Mouse (Mus musculus) G1E (cell line): ENCODE measurements around the gene Tctex1d2. TPM values are rescaled to one million over a fixed set of nuclear protein-coding genes. Genes with fewer than 3 reads are reported as not detected.

Experiments
- ATAC-seq: 2 replicates; pipeline ENCODE4 v1.8.0; 2016; ENCODE audit warnings: mild to moderate bottlenecking; ENCODE audit not compliant: insufficient number of reproducible peaks, poor library complexity, low FRiP score, severe bottlenecking; ENCODE audit errors: extremely low read depth
- DNase-seq: peaks from one replicate; pipeline ENCODE4 v3.0.0; 2012; ENCODE audit warnings: low spot score
- H3K27me3 ChIP-seq: 2 replicates; pipeline ENCODE4 v1.6.1; 2012; ENCODE audit warnings: mild to moderate bottlenecking, low read length, inconsistent platforms; ENCODE audit not compliant: insufficient read depth
- H3K36me3 ChIP-seq: replicated peaks from 2 replicates; pipeline ENCODE3; 2012; ENCODE audit warnings: mild to moderate bottlenecking, inconsistent platforms
- H3K4me1 ChIP-seq: 2 replicates; pipeline ENCODE4 v1.6.1; 2012; ENCODE audit warnings: low read depth, low read length, inconsistent platforms, mixed read lengths; ENCODE audit not compliant: insufficient read depth
- H3K4me3 ChIP-seq: 2 replicates; pipeline ENCODE4 v1.5.1; 2012; ENCODE audit warnings: low read depth, mild to moderate bottlenecking, inconsistent platforms, low read length, moderate library complexity, mixed read lengths
- H3K9me3 ChIP-seq: replicated peaks from 2 replicates; pipeline ENCODE4 v1.6.1; 2012; ENCODE audit warnings: inconsistent platforms
- CTCF ChIP-seq: IDR thresholded peaks from 2 replicates; pipeline ENCODE4 v1.5.1; 2012; ENCODE audit warnings: low read depth, low read length, inconsistent platforms, mixed read lengths
- GATA1 ChIP-seq: IDR thresholded peaks from 2 replicates; pipeline ENCODE4 v1.6.1; 2012; ENCODE audit warnings: borderline replicate concordance, low read length, inconsistent platforms, mixed read lengths
- GATA2 ChIP-seq: IDR thresholded peaks from 2 replicates; pipeline ENCODE4 v1.6.1; 2012; ENCODE audit warnings: low read depth, low read length, inconsistent platforms, borderline replicate concordance
- POLR2AphosphoS5 ChIP-seq: IDR thresholded peaks from 2 replicates; pipeline ENCODE4 v1.6.1; 2012; ENCODE audit warnings: low read depth, low read length, inconsistent platforms; ENCODE audit not compliant: insufficient replicate concordance
- TAL1 ChIP-seq: conservative IDR thresholded peaks from 2 replicates; pipeline ENCODE4 v1.6.1; 2012; ENCODE audit warnings: low read depth, low read length, inconsistent platforms, mixed read lengths
- polyA plus RNA-seq: library from polyadenylated mRNA; stranded (reverse); fragments of >175 nt; gene quantifications from 2 replicates; pipeline ENCODE4 v1.2.3, GENCODE M21; 2012
- total RNA-seq, 2 experiments: library from RNA; stranded (forward) in 1 of 2; stranded (reverse) in 1 of 2; fragments of 200-1000 nt in 1 of 2; fragments of >200 nt in 1 of 2; fragmentation: Nextera tagmentation in 1 of 2; gene quantifications; 2 replicates each; pipeline ENCODE4 v1.2.3; 2014 to 2017

Tctex1d2 gene
- total and polyA plus RNA-seq, 3 experiments, result 0.39 to 35.2 (median 10.8) TPM

DNA sequence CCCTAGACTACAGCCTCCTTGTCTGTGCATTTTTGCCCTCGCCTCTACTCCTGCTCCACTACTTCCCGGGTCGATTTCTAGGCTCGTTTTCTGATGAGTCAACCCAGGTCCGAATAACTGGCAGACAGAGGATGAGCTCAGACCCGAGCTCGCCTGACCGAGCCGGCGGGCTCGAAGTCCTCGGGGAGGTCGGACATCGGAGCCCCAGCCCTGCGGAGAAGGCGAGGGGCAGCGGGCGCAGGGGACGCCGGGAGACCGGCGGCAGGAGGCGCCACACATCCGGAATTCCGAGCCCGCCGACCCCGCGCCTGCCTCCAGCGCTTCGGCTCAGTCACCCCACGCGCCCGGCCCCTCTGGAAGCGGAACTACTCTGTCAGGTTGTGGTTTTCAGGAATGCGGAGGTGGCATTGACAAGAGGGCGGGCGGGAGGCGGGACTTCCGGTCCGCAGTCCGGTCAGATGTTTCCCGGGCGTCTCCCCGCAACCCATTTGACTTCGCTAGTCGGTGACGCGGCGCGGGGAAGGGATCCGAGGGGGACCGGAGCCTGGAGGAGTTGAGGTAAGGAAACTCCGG is 11.1 kb downstream of the Tctex1d2 start, which contains the start of gene Pcyt1a:
Pcyt1a (plus strand) TSS at position 448 of the 573 bp plus-strand sequence.
- H3K27me3 ChIP-seq, result no peaks in the 10 kb centered on the region
- ATAC-seq, result peak; percentile 71
- peaks cover 23% of the 10 kb centered on the region for H3K36me3 ChIP-seq
- DNase-seq, result peak; percentile 74
- TF ChIP-seq TAL1, result no peak
- TF ChIP-seq GATA1, result no peak
- TF ChIP-seq CTCF, result no peak
- TF ChIP-seq POLR2AphosphoS5, result no peak
- TF ChIP-seq GATA2, result no peak
- peak within 1 kb of the TSS; percentile 85 for H3K4me3 ChIP-seq
- peaks cover 54% of the 10 kb centered on the region for H3K4me1 ChIP-seq
- no peaks in the 10 kb centered on the region for H3K9me3 ChIP-seq

GRCm38 (mm10) chr16:32431047-32431591 is 11.6 kb downstream of the Tctex1d2 start:
- Histone ChIP-seq H3K9me3 (no peaks in the 10 kb centered on the region), H3K36me3 (peaks cover 28% of the 10 kb centered on the region), H3K4me1 (peaks cover 59% of the 10 kb centered on the region), H3K27me3 (no peaks in the 10 kb centered on the region), H3K4me3 (peak overlapping the region; percentile 85)
- DNase-seq (peak; percentile 43), ATAC-seq (no peak)
- TF ChIP-seq POLR2AphosphoS5 (no peak), GATA2 (no peak), GATA1 (no peak), TAL1 (no peak), CTCF (no peak)

- TF ChIP-seq POLR2AphosphoS5 (no peak), GATA1 (no peak), TAL1 (no peak), GATA2 (no peak), CTCF (no peak)
Measured at GRCm38 (mm10) chr16:32431926-32432325, 12.4 kb downstream of the Tctex1d2 start.

GRCm38 (mm10) chr16:32433138-32433537 is 13.6 kb downstream of the Tctex1d2 start:
- peaks cover 75% of the 10 kb centered on the region for H3K4me1 ChIP-seq
- DNase-seq, result no peak
- no peaks in the 10 kb centered on the region for H3K9me3 ChIP-seq
- no peaks in the 10 kb centered on the region for H3K27me3 ChIP-seq
- ATAC-seq, result no peak
- peaks cover 30% of the 10 kb centered on the region for H3K36me3 ChIP-seq
- no peak overlapping the region; the same call in 1 of the 2 replicates for H3K4me3 ChIP-seq
- TF ChIP-seq GATA1 (no peak), CTCF (no peak), POLR2AphosphoS5 (no peak), TAL1 (no peak), GATA2 (no peak)

More at GRCm38 (mm10) chr16:32431926-32432325, 12.4 kb downstream of the Tctex1d2 start:
- H3K4me1 ChIP-seq, result peaks cover 67% of the 10 kb centered on the region
- H3K36me3 ChIP-seq, result peaks cover 29% of the 10 kb centered on the region
- ATAC-seq (no peak), DNase-seq (no peak)
- H3K27me3 ChIP-seq, result no peaks in the 10 kb centered on the region
- peak overlapping the region; percentile 85 for H3K4me3 ChIP-seq
- H3K9me3 ChIP-seq, result no peaks in the 10 kb centered on the region

- peaks cover 31% of the 10 kb centered on the region for H3K36me3 ChIP-seq
- DNase-seq (peak; percentile 66), ATAC-seq (peak; percentile 51)
- no peak overlapping the region; the same call in 1 of the 2 replicates for H3K4me3 ChIP-seq
- TF ChIP-seq TAL1, result no peak
- TF ChIP-seq CTCF, result no peak
- TF ChIP-seq GATA1, result no peak
- no peak for TF ChIP-seq GATA2
- no peak for TF ChIP-seq POLR2AphosphoS5
- peaks cover 75% of the 10 kb centered on the region for H3K4me1 ChIP-seq
- no peaks in the 10 kb centered on the region for H3K27me3 ChIP-seq
- no peaks in the 10 kb centered on the region for H3K9me3 ChIP-seq
Measured at GRCm38 (mm10) chr16:32434066-32434465, 14.6 kb downstream of the Tctex1d2 start.

- Histone ChIP-seq H3K4me1 (peaks cover 71% of the 10 kb centered on the region), H3K9me3 (no peaks in the 10 kb centered on the region), H3K27me3 (no peaks in the 10 kb centered on the region), H3K36me3 (peaks cover 36% of the 10 kb centered on the region), H3K4me3 (no peak overlapping the region; the same call in 1 of the 2 replicates)
- ATAC-seq (no peak), DNase-seq (no peak)
- TF ChIP-seq GATA1 (no peak), CTCF (no peak), POLR2AphosphoS5 (no peak), TAL1 (no peak), GATA2 (no peak)
Measured at GRCm38 (mm10) chr16:32434691-32435090, 15.2 kb downstream of the Tctex1d2 start.
